ENCODE assay signal across 9 mouse cellular contexts in the genomic region with DNA sequence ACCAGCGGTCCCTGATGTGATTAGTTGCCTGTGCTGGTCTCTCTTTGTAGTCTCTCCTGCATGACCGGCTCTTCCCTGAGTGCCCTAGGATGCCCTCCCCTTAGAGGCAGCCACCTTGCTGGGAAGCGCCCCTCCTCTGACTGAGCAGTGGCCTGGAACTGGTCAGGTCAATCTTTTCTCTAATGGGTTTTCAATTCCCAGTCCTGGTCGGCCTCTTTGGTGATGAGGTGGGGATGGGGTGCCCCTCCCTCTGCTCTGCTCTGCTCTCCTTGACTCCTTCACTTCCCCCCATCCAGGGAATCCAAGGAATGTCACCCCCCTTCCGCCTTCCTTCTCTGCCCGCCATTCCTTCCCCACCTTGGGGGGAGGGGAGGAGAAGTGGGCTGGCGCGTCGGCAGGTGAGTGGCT. TPM values are rescaled to one million over a fixed set of nuclear protein-coding genes. Genes with fewer than 3 reads are reported as not detected.
A peak's percentile ranks its signal among the peaks of the same experiment; 100 is the strongest.
DNase-seq lines count a peak whose midpoint lies in the region; ATAC-seq lines count a peak whose summit lies in the region.
"Had no signal": no experiment of that assay in that cellular context is flagged by ENCODE, and none has a peak within 500 bp of the region (broad histone marks: within the 10 kb centered on the region; RNA-seq: fewer than 3 reads in every experiment).

A gene (minus strand): TSS at position 33 of the 408 bp plus-strand sequence.

- no peak within 1 kb of the TSS for H3K27ac ChIP-seq in heart, embryonic 11.5 days (ENCODE audit: low read depth, low read length)
- H3K27ac ChIP-seq: macrophage had no signal

- H3K36me3 ChIP-seq in heart, embryonic 11.5 days (ENCODE audit: control insufficient read depth, insufficient read depth, low read length): no peaks in the 10 kb centered on the region

- DNase-seq in adrenal gland, adult 18-20 months (ENCODE audit: low spot score in 2 of 2): no peak
- no peak for DNase-seq in adrenal gland, adult (ENCODE audit: inconsistent age in 2 of 2, low spot score in 1 of 2)
- DNase-seq in embryo, embryonic 11 days: peak; percentile 74
- DNase-seq in kidney, postnatal 14 days: peak; percentile 72
- peak; percentile 71 for DNase-seq in lung, postnatal 36 days
- no peak for DNase-seq in spleen, postnatal 36 days (ENCODE audit: low spot score in 2 of 2)

- H3K27me3 ChIP-seq in heart, embryonic 11.5 days (ENCODE audit: control insufficient read depth, insufficient read depth, low read length): no peaks in the 10 kb centered on the region; the same call in 1 of the 2 replicates

- WGBS in heart, embryonic 11.5 days (ENCODE audit: insufficient replicate concordance): 2% methylated on average over 9 of the region's 9 CpGs

- H3K4me3 ChIP-seq in heart, embryonic 11.5 days (ENCODE audit: low read depth, low read length): peak within 1 kb of the TSS; percentile 65

- H3K9ac ChIP-seq in heart, embryonic 11.5 days (ENCODE audit: low read depth, low read length): peak within 1 kb of the TSS; percentile 80

- H3K4me1 ChIP-seq in heart, embryonic 11.5 days (ENCODE audit: control insufficient read depth, insufficient read depth, low read length): peaks cover 26% of the 10 kb centered on the region

- no peaks in the 10 kb centered on the region for H3K9me3 ChIP-seq in heart, embryonic 11.5 days (replicated peaks; ENCODE audit: control insufficient read depth, low read length)

- ATAC-seq in heart, embryonic 11.5 days (replicated peaks; ENCODE audit: insufficient number of reproducible peaks, low FRiP score, low TSS enrichment): peak; percentile 33
- ATAC-seq in frontal cortex, adult (ENCODE audit: low TSS enrichment): no peak

- peak within 1 kb of the TSS; percentile 68 for H3K4me2 ChIP-seq in heart, embryonic 11.5 days

RNA-seq across cellular contexts. Expression of the gene that starts here (rescaled TPM):
- total RNA-seq in adrenal gland, adult 18-20 months (2021): 10 to 100 TPM; 43.2 to 53.2 TPM
- 163 and 173 TPM in 2 replicates for polyA plus RNA-seq in heart, embryonic 11.5 days (2014; fragmentation: Nextera tagmentation; extraction: Ambion mirVana)

Comparison
In these comparisons a context has a peak if more than half of its experiments do, and no peak if none do; other contexts are left out.
1. DNase-seq: peak in embryo, embryonic 11 days (single experiment), kidney, postnatal 14 days (single experiment) and lung, postnatal 36 days (single experiment); none in adrenal gland, adult 18-20 months (0 of 2), adrenal gland, adult (0 of 2) and spleen, postnatal 36 days (0 of 2).